Mouse (Mus musculus): Measurements from ENCODE around the gene Spint4.

- TF ChIP-seq CTCF (IDR thresholded peaks at IDR 0.05; ENCODE audit: low read depth, low read length) = no peak
- TF ChIP-seq GATA1 (IDR thresholded peaks at IDR 0.05; ENCODE audit: borderline replicate concordance, low read length) = no peak
- TF ChIP-seq GATA2 (IDR thresholded peaks at IDR 0.05; ENCODE audit: borderline replicate concordance, low read depth, low read length) = no peak
- TF ChIP-seq TAL1 (conservative IDR thresholded peaks at IDR 0.05; ENCODE audit: low read depth, low read length) = no peak
Measured at GRCm38 (mm10) chr2:164731719-164732118, 33.4 kb downstream of the Spint4 start.

All from G1E (cell line).